Mouse (Mus musculus) MN1 (cell line): ENCODE results near the gene Garnl3.
"Not testable (repeated sequence)": the region's sequence is repeated elsewhere in the genome, so short reads cannot be mapped to it uniquely, and the experiment has no call there.

Experiments used
- DNase-seq: peaks from one replicate; pipeline ENCODE4 v3.0.0-alpha.2; 2016; ENCODE audit warnings: low spot score

Gene Garnl3

GRCm38 (mm10) chr2:33156283-33156781 lies 24.9 kb upstream of the Garnl3 start:
- no peak for DNase-seq

GRCm38 (mm10) chr2:33154751-33155372 lies 23.4 kb upstream of the Garnl3 start:
- DNase-seq, result peak; percentile 85

GRCm38 (mm10) chr2:33146994-33147393 lies 15.5 kb upstream of the Garnl3 start:
- no peak for DNase-seq

- DNase-seq, result no peak
These were observed 11.8 kb upstream of the Garnl3 start for GRCm38 (mm10) chr2:33143292-33143691.

- DNase-seq, result no peak
These were observed 7.0 kb upstream of the Garnl3 start for GRCm38 (mm10) chr2:33138491-33138890.

- DNase-seq, result no peak
These were observed 6.3 kb upstream of the Garnl3 start for GRCm38 (mm10) chr2:33137731-33138130.

- DNase-seq, result no peak
These were observed 5.8 kb upstream of the Garnl3 start for GRCm38 (mm10) chr2:33137244-33137643.

- DNase-seq, result no peak
These were observed 4.9 kb upstream of the Garnl3 start for GRCm38 (mm10) chr2:33136366-33136765.

GRCm38 (mm10) chr2:33134766-33135490 lies 3.5 kb upstream of the Garnl3 start:
- no peak for DNase-seq

- no peak for DNase-seq
These were observed 852 bp upstream of the Garnl3 start for GRCm38 (mm10) chr2:33132306-33132705.

- peak; percentile 98 for DNase-seq
These were observed 649 bp downstream of the Garnl3 start for GRCm38 (mm10) chr2:33130526-33131483.

GRCm38 (mm10) chr2:33130141-33130525 lies 1.3 kb downstream of the Garnl3 start:
- no peak for DNase-seq

GRCm38 (mm10) chr2:33129696-33130095 lies 1.8 kb downstream of the Garnl3 start:
- DNase-seq, result peak; percentile 24

GRCm38 (mm10) chr2:33129005-33129404 lies 2.4 kb downstream of the Garnl3 start:
- DNase-seq, result no peak

GRCm38 (mm10) chr2:33127271-33127670 lies 4.2 kb downstream of the Garnl3 start:
- peak; percentile 49 for DNase-seq

- DNase-seq, result peak; percentile 51
These were observed 8.6 kb downstream of the Garnl3 start for GRCm38 (mm10) chr2:33122856-33123255.

- no peak for DNase-seq
These were observed 30.9 kb downstream of the Garnl3 start for GRCm38 (mm10) chr2:33100536-33100935.

GRCm38 (mm10) chr2:33097326-33097725 lies 34.1 kb downstream of the Garnl3 start:
- DNase-seq, result not testable (repeated sequence)

GRCm38 (mm10) chr2:33095221-33095671 lies 36.2 kb downstream of the Garnl3 start:
- DNase-seq, result no peak

GRCm38 (mm10) chr2:33090620-33091520 lies 40.6 kb downstream of the Garnl3 start:
- DNase-seq, result no peak

- DNase-seq, result not testable (repeated sequence)
These were observed 41.4 kb downstream of the Garnl3 start for GRCm38 (mm10) chr2:33090033-33090400.
